Mouse (Mus musculus): Measurements from ENCODE around the gene Amtn. TPM values are rescaled to one million over a fixed set of nuclear protein-coding genes. Genes with fewer than 3 reads are reported as not detected.

Amtn gene
- polyA plus RNA-seq (2012): not detected in 2 replicates

- TF ChIP-seq GATA1 (IDR thresholded peaks at IDR 0.05; ENCODE audit: low read length): no peak
These were observed at the start of gene Amtn for GRCm38 (mm10) chr5:88375808-88376207. Amtn (plus strand) TSS chr5:88376108.

GRCm38 (mm10) chr5:88364768-88365167 is 11.1 kb upstream of the Amtn start:
- no peak for TF ChIP-seq GATA1 (IDR thresholded peaks at IDR 0.05; ENCODE audit: low read length)

- TF ChIP-seq GATA1 (IDR thresholded peaks at IDR 0.05; ENCODE audit: low read length): no peak
These were observed 9.0 kb upstream of the Amtn start for GRCm38 (mm10) chr5:88366886-88367285.

- TF ChIP-seq GATA1 (IDR thresholded peaks at IDR 0.05; ENCODE audit: low read length): no peak
These were observed 5.2 kb upstream of the Amtn start for GRCm38 (mm10) chr5:88370578-88371232.

GRCm38 (mm10) chr5:88372563-88372962 is 3.3 kb upstream of the Amtn start:
- TF ChIP-seq GATA1 (IDR thresholded peaks at IDR 0.05; ENCODE audit: low read length): no peak

- TF ChIP-seq GATA1 (IDR thresholded peaks at IDR 0.05; ENCODE audit: low read length): no peak
These were observed 22.7 kb downstream of the Amtn start for GRCm38 (mm10) chr5:88398581-88398980.

GRCm38 (mm10) chr5:88399849-88400248 is 23.9 kb downstream of the Amtn start:
- TF ChIP-seq GATA1 (IDR thresholded peaks at IDR 0.05; ENCODE audit: low read length): no peak

- TF ChIP-seq GATA1 (IDR thresholded peaks at IDR 0.05; ENCODE audit: low read length): no peak
These were observed 25.6 kb downstream of the Amtn start for GRCm38 (mm10) chr5:88401464-88401863.

- no peak for TF ChIP-seq GATA1 (IDR thresholded peaks at IDR 0.05; ENCODE audit: low read length)
These were observed 44.6 kb downstream of the Amtn start for GRCm38 (mm10) chr5:88420319-88421065.

- TF ChIP-seq GATA1 (IDR thresholded peaks at IDR 0.05; ENCODE audit: low read length): no peak
These were observed 50.8 kb downstream of the Amtn start for GRCm38 (mm10) chr5:88426753-88427152.

Other genes starting within 250 kb of the Amtn start
- not detected in 2 replicates for gene Gm11115, start 222.0 kb upstream of the Amtn start, polyA plus RNA-seq (2012)
- not detected in 2 replicates for gene Gm7714, start 107.2 kb upstream of the Amtn start, polyA plus RNA-seq (2012)
- gene Prol1, start 58.8 kb upstream of the Amtn start, polyA plus RNA-seq (2012): not detected in 2 replicates
- gene Ambn, start 79.9 kb downstream of the Amtn start, polyA plus RNA-seq (2012): not detected in 2 replicates
- gene Enam, start 111.9 kb downstream of the Amtn start, polyA plus RNA-seq (2012): not detected in 2 replicates
- gene Jchain, start 151.8 kb downstream of the Amtn start, polyA plus RNA-seq (2012): not detected in 2 replicates
- gene Utp3, start 178.4 kb downstream of the Amtn start, polyA plus RNA-seq (2012): 67.7 and 83.9 TPM in 2 replicates
- gene Rufy3, start 188.9 kb downstream of the Amtn start, polyA plus RNA-seq (2012): 2.9 and 3.5 TPM in 2 replicates

All from G1E-ER4 (cell line).